Comparison of ENCODE assay signal across 19 mouse cellular contexts in the genomic region with DNA sequence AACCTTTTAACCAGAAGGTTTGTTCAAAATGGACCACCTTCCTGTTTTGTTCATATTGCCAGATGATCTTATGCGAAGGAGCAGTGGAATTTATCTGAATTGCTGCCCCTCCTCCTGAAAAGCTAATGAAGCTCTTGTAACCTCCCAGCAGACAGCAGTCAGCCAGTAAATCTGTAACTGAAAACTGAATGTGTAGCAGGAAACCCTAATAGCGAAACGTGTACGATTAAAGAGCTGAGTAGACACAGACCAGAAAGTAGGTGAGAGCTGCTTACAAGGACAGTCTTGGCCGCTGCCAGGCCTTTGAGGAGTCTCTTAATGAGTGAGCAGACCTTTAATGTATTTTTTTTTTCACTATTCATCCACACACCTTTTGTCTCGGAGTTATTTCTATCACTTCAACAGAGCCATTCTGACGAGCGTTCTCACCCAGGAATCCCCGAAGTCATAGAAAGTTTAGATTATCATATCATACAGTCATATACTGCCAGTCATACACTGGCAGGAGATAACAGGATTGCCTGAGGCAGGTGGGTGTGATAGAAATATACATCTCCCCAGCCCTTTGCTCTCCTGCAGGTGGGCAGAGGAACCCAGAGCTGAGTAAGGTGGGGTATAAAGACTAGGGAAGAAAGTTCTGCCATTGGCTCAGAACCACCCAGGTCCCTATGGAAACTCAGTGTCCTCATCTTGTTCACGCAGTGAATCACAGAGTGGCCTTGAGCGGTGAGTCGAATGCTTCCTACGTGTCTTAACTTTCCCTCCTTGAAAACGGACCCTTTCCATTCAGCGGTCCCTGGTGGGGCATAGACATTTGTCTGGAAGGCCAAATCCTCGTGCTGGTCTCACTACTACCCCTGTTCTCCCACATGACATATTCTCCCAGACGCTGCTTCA.
DNase-seq lines count a peak whose midpoint lies in the region; ATAC-seq and TF ChIP-seq lines count a peak whose summit lies in the region.
"Had no signal": no experiment of that assay in that cellular context is flagged by ENCODE, and none has a peak within 500 bp of the region (broad histone marks: within the 10 kb centered on the region; RNA-seq: fewer than 3 reads in every experiment).

No protein-coding gene starts in this region.

- H3K9ac ChIP-seq in kidney, embryonic 14.5 days (ENCODE audit: low read depth, low read length), result no peak overlapping the region
- H3K9ac ChIP-seq in intestine, postnatal 0 days (ENCODE audit: low read depth, low read length), result no peak overlapping the region
- H3K9ac ChIP-seq: embryonic facial prominence, embryonic 15.5 days; forebrain, embryonic 15.5 days; heart, embryonic 12.5 days; midbrain, embryonic 12.5 days; neural tube, embryonic 12.5 days had no signal

- H3K9me3 ChIP-seq in kidney, embryonic 14.5 days (ENCODE audit: control insufficient read depth, low read length), result no peaks in the 10 kb centered on the region
- H3K9me3 ChIP-seq in intestine, postnatal 0 days (ENCODE audit: control insufficient read depth), result no peaks in the 10 kb centered on the region
- H3K9me3 ChIP-seq: embryonic facial prominence, embryonic 15.5 days; forebrain, embryonic 15.5 days; heart, embryonic 12.5 days; midbrain, embryonic 12.5 days; neural tube, embryonic 12.5 days had no signal

- H3K4me1 ChIP-seq in kidney, adult 2 months (ENCODE audit: control insufficient read depth, insufficient read depth, low read length), result no peaks in the 10 kb centered on the region; the same call in 1 of the 2 replicates
- no peaks in the 10 kb centered on the region for H3K4me1 ChIP-seq in kidney, embryonic 14.5 days (ENCODE audit: control insufficient read depth, insufficient read depth, low read length)
- peaks cover 8% of the 10 kb centered on the region; the same call in 1 of the 2 replicates for H3K4me1 ChIP-seq in intestine, postnatal 0 days (replicated peaks; ENCODE audit: control insufficient read depth, insufficient read depth, low read length)
- H3K4me1 ChIP-seq: heart, embryonic 12.5 days had no signal

- no peak for TF ChIP-seq CTCF in kidney, adult 2 months (conservative IDR thresholded peaks at IDR 0.05; ENCODE audit: insufficient read depth, insufficient read length, low read depth, low read length)
- TF ChIP-seq CTCF in intestine, postnatal 0 days (IDR thresholded peaks at IDR 0.05; ENCODE audit: low read depth), result no peak

- 76% methylated on average over 17 of the region's 17 CpGs for WGBS in kidney, adult 2 months
- WGBS in kidney, embryonic 14.5 days, result 70% methylated on average over 17 of the region's 17 CpGs
- 40% methylated on average over 17 of the region's 17 CpGs for WGBS in intestine, postnatal 0 days

- H3K4me2 ChIP-seq in kidney, embryonic 14.5 days (replicated peaks; ENCODE audit: low read depth, low read length), result no peak overlapping the region
- H3K4me2 ChIP-seq in intestine, postnatal 0 days (replicated peaks; ENCODE audit: low read depth), result peak overlapping the region; percentile 33
- H3K4me2 ChIP-seq: embryonic facial prominence, embryonic 15.5 days; forebrain, embryonic 15.5 days; heart, embryonic 12.5 days; midbrain, embryonic 12.5 days; neural tube, embryonic 12.5 days had no signal

- no peak for TF ChIP-seq POLR2A in kidney, adult 2 months (IDR thresholded peaks at IDR 0.05; ENCODE audit: low read depth, low read length)

- ATAC-seq in kidney, embryonic 14.5 days (ENCODE audit: low FRiP score, low TSS enrichment), result no peak
- peak; percentile 38 for ATAC-seq in CD4-positive, CD25-positive, alpha-beta regulatory T cell, adult 4 months
- ATAC-seq in intestine, postnatal 0 days, result 0 out of 2 replicates have a peak, but pooled peaks have one; percentile 29
- ATAC-seq: forebrain, embryonic 15.5 days; lung, postnatal 0 days had no signal

- no peaks in the 10 kb centered on the region for H3K36me3 ChIP-seq in kidney, adult 2 months (ENCODE audit: control insufficient read depth, insufficient read depth, low read length)
- no peaks in the 10 kb centered on the region for H3K36me3 ChIP-seq in kidney, embryonic 14.5 days (ENCODE audit: control insufficient read depth, insufficient read depth, low read length)
- H3K36me3 ChIP-seq in intestine, postnatal 0 days (ENCODE audit: control insufficient read depth, insufficient read depth), result no peaks in the 10 kb centered on the region
- H3K36me3 ChIP-seq: embryonic facial prominence, embryonic 15.5 days; forebrain, embryonic 15.5 days; heart, embryonic 12.5 days; midbrain, embryonic 12.5 days; neural tube, embryonic 12.5 days had no signal

- H3K27me3 ChIP-seq in kidney, adult 2 months (replicated peaks; ENCODE audit: control insufficient read depth, insufficient read depth, low read length), result no peaks in the 10 kb centered on the region
- H3K27me3 ChIP-seq in kidney, embryonic 14.5 days (ENCODE audit: control insufficient read depth, insufficient read depth, low read length), result no peaks in the 10 kb centered on the region
- H3K27me3 ChIP-seq in intestine, postnatal 0 days (replicated peaks; ENCODE audit: control insufficient read depth, insufficient read depth, low read length), result no peaks in the 10 kb centered on the region
- H3K27me3 ChIP-seq: embryonic facial prominence, embryonic 15.5 days; heart, embryonic 12.5 days; midbrain, embryonic 12.5 days; neural tube, embryonic 12.5 days had no signal

- DNase-seq in adrenal gland, adult (ENCODE audit: inconsistent age in 2 of 2, low spot score in 1 of 2), result peak; percentile 17 to 60
- no peak for DNase-seq in adrenal gland, postnatal 10 days
- no peak for DNase-seq in kidney, adult 2 months
- DNase-seq in embryo, embryonic 11 days, result no peak
- DNase-seq: cerebellum, adult 9-10 months; gastrocnemius, postnatal 10 days; heart, postnatal 10 days; left cerebral cortex, postnatal 4 days; liver; right cerebral cortex, postnatal 25 days had no signal

- H3K27ac ChIP-seq in kidney, adult 2 months (ENCODE audit: insufficient read depth, low read depth, low read length), result peak overlapping the region; percentile 56; the same call in 1 of the 2 replicates
- H3K27ac ChIP-seq in kidney, embryonic 14.5 days (ENCODE audit: low read depth, low read length), result no peak overlapping the region
- peak overlapping the region; percentile 36 for H3K27ac ChIP-seq in intestine, postnatal 0 days (ENCODE audit: low read depth, low read length)
- H3K27ac ChIP-seq: embryonic facial prominence, embryonic 15.5 days; forebrain, embryonic 15.5 days; neural tube, embryonic 12.5 days had no signal

- H3K4me3 ChIP-seq in kidney, adult 2 months (ENCODE audit: insufficient read depth, low read depth, low read length), result no peak overlapping the region
- H3K4me3 ChIP-seq in kidney, embryonic 14.5 days (ENCODE audit: low read length), result no peak overlapping the region
- no peak overlapping the region for H3K4me3 ChIP-seq in intestine, postnatal 0 days (ENCODE audit: low read depth, low read length)
- H3K4me3 ChIP-seq: embryonic facial prominence, embryonic 15.5 days; forebrain, embryonic 15.5 days; heart, embryonic 12.5 days; midbrain, embryonic 12.5 days; neural tube, embryonic 12.5 days had no signal

Comparison
In these comparisons a context has a peak if more than half of its experiments do, and no peak if none do; other contexts are left out.
1. DNase-seq: peak in adrenal gland, adult (2 of 2); none in adrenal gland, postnatal 10 days (single experiment), kidney, adult 2 months (single experiment) and embryo, embryonic 11 days (single experiment).